Mouse (Mus musculus) left cerebral cortex, postnatal 36 days (tissue): Measurements from ENCODE around the gene Gm973. TPM values are rescaled to one million over a fixed set of nuclear protein-coding genes. Genes with fewer than 3 reads are reported as not detected.

Experiments
- DNase-seq, 2 experiments: peaks; one replicate each; pipeline ENCODE4 v3.0.0; 2021 to 2022; ENCODE audit warnings: low spot score in 2 of 2, mixed read lengths in 1 of 2
- intact Hi-C: fragments of 180-260 bp; cut with DNase I; formaldehyde crosslinking; loops from one replicate; pipeline ENCODE4 v1.15.1; 2025
- total RNA-seq, 2 experiments: library from RNA; stranded (reverse); gene quantifications; 2 replicates each; pipeline ENCODE4 v1.2.3; 2021

Gene Gm973
- total RNA-seq, 2 experiments from 2014 or later: 12.2 to 12.5 TPM

- intact Hi-C loops: no loop called here
- no peak for DNase-seq
These were observed 140.4 kb downstream of the Gm973 start for GRCm38 (mm10) chr1:59656244-59657171.

- intact Hi-C loops: no loop called here
- DNase-seq: no peak
These were observed 147.5 kb downstream of the Gm973 start for GRCm38 (mm10) chr1:59663456-59664135.

GRCm38 (mm10) chr1:59668871-59669270, 152.8 kb downstream of the Gm973 start:
- intact Hi-C loops: no loop called here
- DNase-seq: no peak

GRCm38 (mm10) chr1:59669962-59670630, 154.0 kb downstream of the Gm973 start:
- peak; percentile 32 to 37 for DNase-seq
- intact Hi-C loops: no loop called here

DNA sequence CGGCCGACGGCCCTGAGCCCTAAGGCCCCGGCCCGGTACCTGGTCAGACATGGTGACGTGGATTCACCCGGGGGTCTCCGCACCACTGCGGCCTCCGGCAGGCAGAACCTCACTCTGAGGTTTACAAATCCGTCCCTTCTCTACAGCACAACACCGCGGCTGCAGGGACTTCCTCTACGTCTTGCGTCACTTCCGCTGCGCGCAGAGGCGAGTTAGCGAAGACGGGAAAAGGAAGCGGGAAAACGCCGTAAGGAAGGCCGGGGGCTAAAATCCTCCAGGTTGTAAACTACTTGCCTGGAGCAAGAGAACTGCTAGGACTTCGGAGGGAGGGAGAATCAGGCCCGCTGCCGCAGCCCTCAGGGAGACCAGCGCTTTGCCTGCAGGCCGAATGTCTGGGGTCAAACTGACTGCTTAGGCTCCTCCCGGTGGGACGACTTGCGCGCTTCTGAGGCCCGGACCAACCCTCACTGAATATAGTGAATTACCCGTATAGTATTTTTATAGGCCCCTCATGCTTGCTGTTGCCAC, 154.6 kb downstream of the Gm973 start, which contains the start of gene Sumo1:
Gene Sumo1, minus strand, starts transcription at position 194 of the 528 bp plus-strand sequence.
- intact Hi-C loops: no loop called here
- DNase-seq: peak; percentile 88 to 91

DNA sequence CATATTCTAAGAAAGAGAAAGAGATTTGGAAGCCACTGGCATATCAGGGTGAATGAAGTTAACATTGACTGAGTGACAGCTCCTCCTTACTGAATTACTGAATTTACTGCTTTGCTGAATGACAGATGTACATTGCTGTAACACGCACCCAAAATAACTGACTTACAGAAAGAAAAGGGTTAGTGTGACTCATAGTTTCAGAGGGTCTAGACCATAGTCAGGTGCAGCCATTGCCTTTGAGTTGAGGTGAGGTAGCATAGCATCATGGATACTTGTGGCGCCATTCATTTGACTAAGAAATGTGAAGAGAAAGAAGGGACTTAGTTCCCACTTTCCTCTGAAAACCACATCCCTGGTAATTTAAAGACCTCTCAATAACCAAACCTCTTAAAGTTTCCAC, 157.6 kb downstream of the Gm973 start:
- intact Hi-C loops: no loop called here
- DNase-seq: no peak

DNA sequence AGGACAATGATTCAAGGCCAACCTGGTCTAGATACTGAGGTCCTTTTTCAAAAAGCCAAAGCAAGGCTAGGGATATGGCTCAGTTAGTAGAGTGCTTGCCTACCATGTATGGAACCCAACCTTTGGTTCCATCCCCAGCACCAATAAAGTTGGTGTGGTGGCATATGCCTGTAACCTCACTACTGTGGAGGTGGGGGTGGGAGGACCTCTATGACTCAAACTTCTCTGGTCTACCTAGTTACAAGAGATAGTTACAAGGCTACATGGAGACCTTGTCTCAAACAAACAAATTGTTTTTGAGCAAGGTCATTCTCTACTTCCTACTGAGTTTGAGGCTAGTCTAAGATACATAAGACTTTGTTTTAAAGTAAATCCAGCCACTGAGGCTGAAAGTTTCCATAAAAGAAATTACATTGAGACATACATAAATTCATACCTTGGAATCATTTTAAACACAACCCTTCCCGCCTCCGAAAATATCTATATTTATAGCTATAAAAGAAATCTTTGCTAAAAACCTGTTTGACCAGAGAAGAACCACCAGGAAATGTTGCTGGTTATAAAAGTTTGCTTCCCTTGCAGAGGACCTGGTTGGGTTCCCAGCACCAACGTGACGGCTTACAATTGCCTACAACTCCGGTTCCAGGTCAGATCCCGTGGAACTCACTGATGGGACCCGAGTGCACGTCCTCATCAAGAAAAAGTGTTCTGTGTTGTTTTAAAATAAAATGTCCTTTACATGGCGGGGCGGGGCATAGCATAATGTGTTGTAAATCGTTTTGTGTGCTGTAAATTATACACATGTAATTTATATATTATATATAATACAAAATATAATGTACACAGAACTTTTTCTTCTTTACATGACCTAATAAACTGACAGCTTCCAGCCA, 168.1 kb downstream of the Gm973 start:
- peak; percentile 9 to 10 for DNase-seq
- intact Hi-C loops: no loop called here

DNA sequence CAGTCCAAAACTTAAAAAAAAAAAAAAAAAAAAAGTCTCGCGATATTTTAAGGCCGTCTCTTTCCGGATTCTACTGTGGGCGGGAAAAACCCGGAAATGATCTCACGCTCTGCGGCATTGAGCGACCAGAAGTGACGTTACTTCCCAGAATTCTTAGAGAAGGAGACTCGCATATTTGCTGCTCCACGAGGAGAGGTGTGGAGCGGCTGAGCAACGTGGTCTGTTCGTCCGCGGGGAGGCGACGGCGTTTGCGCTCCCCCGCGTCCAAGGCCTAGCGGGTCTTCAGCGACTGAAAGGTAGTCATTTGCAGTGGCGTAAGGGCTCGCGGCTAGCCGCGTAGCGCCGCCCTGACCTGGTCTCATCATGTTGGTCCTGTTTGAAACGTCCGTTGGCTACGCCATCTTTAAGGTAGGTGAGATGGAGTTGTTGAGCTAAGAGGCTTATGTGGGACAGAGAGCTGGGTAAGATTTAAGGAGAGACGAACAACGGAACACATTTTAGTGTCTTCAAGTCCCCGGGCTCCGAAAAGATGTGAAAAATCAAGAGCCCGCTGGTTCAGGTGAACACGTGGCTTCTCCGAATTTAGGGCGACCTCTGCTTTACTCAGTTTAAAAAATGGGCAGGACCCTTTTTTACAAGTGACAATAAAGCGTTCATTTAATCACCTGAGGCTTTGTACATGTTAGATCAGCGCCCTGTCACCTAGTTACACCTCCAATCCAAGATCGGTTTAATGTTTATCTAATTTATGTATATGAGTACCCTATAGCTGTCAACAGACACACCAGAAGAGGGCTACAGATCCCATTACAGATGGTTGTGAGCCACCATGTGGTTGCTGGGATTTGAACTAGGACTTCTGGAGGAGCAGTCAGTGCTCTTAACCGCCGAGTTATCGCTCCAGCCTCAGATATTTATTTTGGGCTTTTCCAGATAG, 169.0 kb downstream of the Gm973 start, which contains the start of gene Nop58:
Gene Nop58, plus strand, starts transcription at position 153 of the 937 bp plus-strand sequence.
- intact Hi-C loops: no loop called here

More for the DNA sequence above, 169.0 kb downstream of the Gm973 start, which contains the start of gene Nop58:
- DNase-seq: peak; percentile 88 to 90

Other genes with a start within 250 kb of the Gm973 start
- 1 to 10 TPM; 5.5 to 6.4 TPM for gene Fzd7, start 33.8 kb upstream of the Gm973 start, total RNA-seq
- 100 to 1,000 TPM; 121 to 123 TPM for gene Sumo1, start 154.6 kb downstream of the Gm973 start, total RNA-seq
- gene Nop58, start 168.7 kb downstream of the Gm973 start, total RNA-seq: 10 to 100 TPM; 49.8 to 51.3 TPM
- gene Bmpr2, start 247.1 kb downstream of the Gm973 start, total RNA-seq: 100 to 1,000 TPM in 1 of 2 experiments, 10 to 100 TPM in 1; 93.4 to 103 TPM